Mouse (Mus musculus) stomach, postnatal 0 days (tissue): ENCODE measurements around the gene Hoxd4.

Experiments used
- CTCF ChIP-seq: IDR thresholded peaks from 2 replicates; pipeline ENCODE4 v1.5.1; 2016; ENCODE audit warnings: antibody characterized with exemption, low read depth, mild to moderate bottlenecking, moderate library complexity
- EP300 ChIP-seq: optimal IDR thresholded peaks from 2 replicates; pipeline ENCODE3; 2016; ENCODE audit warnings: antibody characterized with exemption

- TF ChIP-seq CTCF (no peak), EP300 (no peak)
Observed at GRCm38 (mm10) chr2:74711721-74712621, at the start of gene Hoxd4, which contains the start of gene Hoxd3.
